Mouse (Mus musculus): ENCODE results near the gene Sptlc2. TPM values are rescaled to one million over a fixed set of nuclear protein-coding genes. Genes with fewer than 3 reads are reported as not detected.

Gene Sptlc2
- polyA plus RNA-seq, 1 experiment from 2014 or later = 69.0 TPM

DNA sequence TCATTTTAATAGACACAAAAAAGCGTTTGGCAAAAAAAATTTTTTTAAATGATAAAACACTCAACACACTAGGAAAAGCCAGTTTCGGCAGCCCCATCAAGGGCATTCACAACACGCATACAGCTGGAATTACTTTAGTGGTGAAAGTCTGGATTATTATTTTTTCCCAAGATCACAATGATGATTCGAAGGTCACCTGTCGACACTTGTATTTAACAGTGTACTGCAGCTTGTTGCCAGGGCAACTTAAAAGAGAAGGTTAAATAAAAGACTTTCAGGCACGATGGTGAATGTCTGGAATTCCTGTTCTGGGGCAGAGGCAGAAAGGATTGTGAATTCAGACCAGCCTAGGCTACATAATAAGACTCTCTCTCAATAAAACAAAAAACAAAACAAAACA is 13.7 kb upstream of the Sptlc2 start:
- Histone ChIP-seq H3K4me3 (replicated peaks; ENCODE audit: low read depth, low read length) (no peak overlapping the region), H3K27me3 (ENCODE audit: control insufficient read depth, insufficient read depth, low read length) (no peaks in the 10 kb centered on the region), H3K27ac (replicated peaks; ENCODE audit: low read depth, low read length) (no peak overlapping the region), H3K4me2 (ENCODE audit: low read length) (no peak overlapping the region), H3K9ac (replicated peaks; ENCODE audit: low read length) (no peak overlapping the region), H3K9me3 (ENCODE audit: control insufficient read depth, low read length) (no peaks in the 10 kb centered on the region), H3K4me1 (ENCODE audit: control insufficient read depth, insufficient read depth, low read length) (no peaks in the 10 kb centered on the region), H3K36me3 (ENCODE audit: control insufficient read depth, insufficient read depth, low read length) (no peaks in the 10 kb centered on the region)
- no peak for ATAC-seq (ENCODE audit: low FRiP score, low TSS enrichment)
- WGBS = 58% methylated on average over 6 of the region's 6 CpGs
- DNase-seq = no peak

DNA sequence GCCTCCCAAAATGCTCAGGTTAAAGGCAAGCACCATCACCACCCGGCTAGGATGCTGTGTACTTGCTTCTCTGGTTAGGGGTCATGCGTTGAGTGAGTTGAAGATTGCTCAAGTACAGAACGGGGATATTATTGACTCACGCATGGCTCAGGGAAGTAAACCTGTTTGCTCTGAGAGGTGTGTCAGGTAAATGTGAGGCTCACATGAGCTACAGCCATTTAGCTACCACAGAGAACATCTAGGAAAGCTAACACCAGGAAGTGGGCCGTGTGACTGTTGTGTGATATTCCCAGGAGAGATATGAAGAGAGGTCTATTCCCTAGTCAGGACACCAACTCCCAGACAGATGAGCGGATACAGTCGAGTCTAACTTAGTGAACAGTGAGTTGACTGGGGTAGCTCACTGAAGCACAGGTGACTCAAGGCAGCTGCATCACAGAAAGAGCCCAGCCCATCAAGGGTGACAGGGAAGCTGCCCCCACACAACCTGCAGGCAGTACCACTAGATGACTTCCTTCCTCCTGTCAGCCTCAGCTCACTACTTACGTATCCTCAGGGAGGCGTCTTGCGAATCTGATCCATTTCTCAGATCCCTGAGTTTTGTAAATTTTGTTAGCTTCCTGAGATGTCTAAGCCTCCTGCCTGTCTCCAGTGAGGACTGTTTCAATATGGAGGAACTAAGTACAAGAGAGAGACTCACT is 11.1 kb upstream of the Sptlc2 start:
- Histone ChIP-seq H3K36me3 (ENCODE audit: control insufficient read depth, insufficient read depth, low read length) (no peaks in the 10 kb centered on the region), H3K4me2 (ENCODE audit: low read length) (no peak overlapping the region), H3K9me3 (ENCODE audit: control insufficient read depth, low read length) (no peaks in the 10 kb centered on the region), H3K27me3 (ENCODE audit: control insufficient read depth, insufficient read depth, low read length) (no peaks in the 10 kb centered on the region), H3K27ac (replicated peaks; ENCODE audit: low read depth, low read length) (no peak overlapping the region), H3K9ac (replicated peaks; ENCODE audit: low read length) (no peak overlapping the region), H3K4me3 (replicated peaks; ENCODE audit: low read depth, low read length) (no peak overlapping the region), H3K4me1 (ENCODE audit: control insufficient read depth, insufficient read depth, low read length) (no peaks in the 10 kb centered on the region)
- WGBS = 93% methylated on average over 10 of the region's 10 CpGs
- ATAC-seq (ENCODE audit: low FRiP score, low TSS enrichment) (no peak), DNase-seq (no peak)

GRCm38 (mm10) chr12:87397811-87398417 is 9.8 kb upstream of the Sptlc2 start:
- WGBS = 82% methylated on average over 4 of the region's 4 CpGs
- ATAC-seq (ENCODE audit: low FRiP score, low TSS enrichment) (no peak), DNase-seq (no peak)
- Histone ChIP-seq H3K9me3 (ENCODE audit: control insufficient read depth, low read length) (no peaks in the 10 kb centered on the region), H3K36me3 (ENCODE audit: control insufficient read depth, insufficient read depth, low read length) (no peaks in the 10 kb centered on the region), H3K27me3 (ENCODE audit: control insufficient read depth, insufficient read depth, low read length) (no peaks in the 10 kb centered on the region), H3K4me1 (ENCODE audit: control insufficient read depth, insufficient read depth, low read length) (no peaks in the 10 kb centered on the region), H3K4me2 (ENCODE audit: low read length) (no peak overlapping the region), H3K27ac (replicated peaks; ENCODE audit: low read depth, low read length) (no peak overlapping the region), H3K4me3 (replicated peaks; ENCODE audit: low read depth, low read length) (no peak overlapping the region), H3K9ac (replicated peaks; ENCODE audit: low read length) (no peak overlapping the region)

DNA sequence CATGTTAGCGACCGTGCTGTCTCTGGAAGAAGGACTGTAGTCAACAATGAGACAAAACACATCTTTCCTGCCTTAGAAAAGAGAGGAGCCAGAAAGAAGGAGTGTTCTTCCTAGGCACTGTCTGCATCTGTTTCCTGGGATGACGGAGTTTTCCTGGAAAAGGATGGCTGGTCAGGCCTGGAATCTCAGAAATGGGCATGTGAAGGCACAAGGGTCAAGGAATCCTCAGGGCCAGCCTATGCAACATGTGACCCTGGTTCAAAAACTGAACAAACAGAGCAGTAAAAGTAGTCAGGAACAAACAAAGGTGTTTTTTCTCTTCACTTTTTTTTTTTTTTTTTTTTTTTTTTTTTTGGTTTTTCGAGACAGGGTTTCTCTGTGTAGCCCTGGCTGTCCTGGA is 9.0 kb upstream of the Sptlc2 start:
- no peak overlapping the region for H3K4me3 ChIP-seq (replicated peaks; ENCODE audit: low read depth, low read length)
- no peak overlapping the region for H3K27ac ChIP-seq (replicated peaks; ENCODE audit: low read depth, low read length)
- ATAC-seq (ENCODE audit: low FRiP score, low TSS enrichment) = no peak
- no peaks in the 10 kb centered on the region for H3K36me3 ChIP-seq (ENCODE audit: control insufficient read depth, insufficient read depth, low read length)
- WGBS = 82% methylated on average over 4 of the region's 4 CpGs
- no peaks in the 10 kb centered on the region for H3K9me3 ChIP-seq (ENCODE audit: control insufficient read depth, low read length)
- no peak overlapping the region for H3K9ac ChIP-seq (replicated peaks; ENCODE audit: low read length)
- no peaks in the 10 kb centered on the region for H3K4me1 ChIP-seq (ENCODE audit: control insufficient read depth, insufficient read depth, low read length)
- no peak for DNase-seq
- no peak overlapping the region for H3K4me2 ChIP-seq (ENCODE audit: low read length)
- no peaks in the 10 kb centered on the region for H3K27me3 ChIP-seq (ENCODE audit: control insufficient read depth, insufficient read depth, low read length)

DNA sequence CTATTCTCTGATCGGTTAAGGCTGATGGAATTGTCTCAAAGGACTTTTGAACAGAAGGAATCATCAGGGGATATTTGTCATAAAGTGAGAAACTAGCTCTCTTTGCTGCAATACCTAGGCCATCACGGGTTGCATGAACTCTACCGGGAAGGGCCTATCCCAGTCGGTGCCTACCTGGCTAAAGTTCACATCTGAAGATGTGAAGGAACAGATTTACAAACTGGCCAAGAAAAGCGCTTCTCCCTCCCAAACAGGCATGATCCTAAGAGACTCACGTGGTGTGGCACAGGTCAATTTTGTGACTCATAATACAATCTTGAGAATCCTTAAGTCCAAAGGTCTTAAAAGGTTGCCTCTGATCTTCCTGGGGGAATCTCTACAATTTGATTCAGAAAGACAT is 6.2 kb upstream of the Sptlc2 start:
- H3K4me3 ChIP-seq (replicated peaks; ENCODE audit: low read depth, low read length) = no peak overlapping the region
- H3K4me2 ChIP-seq (ENCODE audit: low read length) = no peak overlapping the region
- 91% methylated on average over 6 of the region's 6 CpGs for WGBS
- ATAC-seq (ENCODE audit: low FRiP score, low TSS enrichment) (no peak), DNase-seq (no peak)
- H3K36me3 ChIP-seq (ENCODE audit: control insufficient read depth, insufficient read depth, low read length) = no peaks in the 10 kb centered on the region
- no peaks in the 10 kb centered on the region for H3K27me3 ChIP-seq (ENCODE audit: control insufficient read depth, insufficient read depth, low read length)
- no peak overlapping the region for H3K27ac ChIP-seq (replicated peaks; ENCODE audit: low read depth, low read length)
- no peaks in the 10 kb centered on the region for H3K9me3 ChIP-seq (ENCODE audit: control insufficient read depth, low read length)
- H3K4me1 ChIP-seq (ENCODE audit: control insufficient read depth, insufficient read depth, low read length) = no peaks in the 10 kb centered on the region
- H3K9ac ChIP-seq (replicated peaks; ENCODE audit: low read length) = no peak overlapping the region

DNA sequence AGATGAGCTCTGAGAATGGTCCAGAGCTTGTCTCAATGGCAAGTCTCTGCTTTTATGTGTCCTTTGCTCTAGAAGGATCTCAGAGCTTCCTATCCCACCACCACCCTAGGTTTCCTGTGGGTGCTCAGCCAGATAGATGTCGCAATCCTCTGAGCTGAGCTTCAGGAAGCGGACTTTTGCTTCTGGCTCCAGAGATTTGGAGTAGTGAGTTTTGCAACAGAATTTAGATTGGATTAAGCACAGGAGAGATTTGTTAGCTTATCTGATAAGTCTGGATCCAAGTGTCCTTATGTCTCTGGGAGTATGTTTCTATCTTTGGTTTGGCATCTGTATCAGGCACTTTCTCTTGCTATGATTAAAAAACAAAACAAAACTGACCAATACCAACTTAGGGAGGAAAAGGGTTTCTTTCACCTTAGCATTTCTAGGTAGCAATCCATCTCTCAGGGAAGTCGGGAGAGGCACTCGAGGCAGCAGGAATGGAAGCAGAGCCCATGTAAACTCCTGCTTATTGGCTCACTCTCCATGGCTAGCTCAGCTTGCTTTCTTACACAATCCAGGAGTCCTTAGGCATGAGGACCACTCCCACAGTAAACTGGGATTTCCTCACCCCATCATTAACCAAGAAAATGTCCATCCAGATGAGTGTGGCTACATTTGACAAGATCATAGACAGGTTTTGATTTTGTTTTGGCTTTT is 5.4 kb upstream of the Sptlc2 start:
- no peak overlapping the region for H3K9ac ChIP-seq (replicated peaks; ENCODE audit: low read length)
- H3K4me1 ChIP-seq (ENCODE audit: control insufficient read depth, insufficient read depth, low read length) = no peaks in the 10 kb centered on the region
- H3K4me2 ChIP-seq (ENCODE audit: low read length) = no peak overlapping the region
- no peaks in the 10 kb centered on the region for H3K36me3 ChIP-seq (ENCODE audit: control insufficient read depth, insufficient read depth, low read length)
- H3K27me3 ChIP-seq (ENCODE audit: control insufficient read depth, insufficient read depth, low read length) = no peaks in the 10 kb centered on the region
- H3K27ac ChIP-seq (replicated peaks; ENCODE audit: low read depth, low read length) = no peak overlapping the region
- ATAC-seq (ENCODE audit: low FRiP score, low TSS enrichment) = no peak
- no peak overlapping the region for H3K4me3 ChIP-seq (replicated peaks; ENCODE audit: low read depth, low read length)
- 85% methylated on average over 4 of the region's 4 CpGs for WGBS
- no peak for DNase-seq
- H3K9me3 ChIP-seq (ENCODE audit: control insufficient read depth, low read length) = no peaks in the 10 kb centered on the region

GRCm38 (mm10) chr12:87391355-87391754 is 3.2 kb upstream of the Sptlc2 start:
- Histone ChIP-seq H3K4me3 (replicated peaks; ENCODE audit: low read depth, low read length) (no peak overlapping the region), H3K9ac (replicated peaks; ENCODE audit: low read length) (no peak overlapping the region), H3K27ac (replicated peaks; ENCODE audit: low read depth, low read length) (no peak overlapping the region), H3K4me2 (ENCODE audit: low read length) (no peak overlapping the region), H3K9me3 (ENCODE audit: control insufficient read depth, low read length) (no peaks in the 10 kb centered on the region), H3K27me3 (ENCODE audit: control insufficient read depth, insufficient read depth, low read length) (no peaks in the 10 kb centered on the region), H3K4me1 (ENCODE audit: control insufficient read depth, insufficient read depth, low read length) (peaks cover 10% of the 10 kb centered on the region), H3K36me3 (ENCODE audit: control insufficient read depth, insufficient read depth, low read length) (no peaks in the 10 kb centered on the region)
- DNase-seq = no peak
- ATAC-seq (ENCODE audit: low FRiP score, low TSS enrichment) = no peak

GRCm38 (mm10) chr12:87389231-87389630 is 1.1 kb upstream of the Sptlc2 start:
- Histone ChIP-seq H3K9me3 (ENCODE audit: control insufficient read depth, low read length) (no peaks in the 10 kb centered on the region), H3K36me3 (ENCODE audit: control insufficient read depth, insufficient read depth, low read length) (no peaks in the 10 kb centered on the region), H3K27ac (replicated peaks; ENCODE audit: low read depth, low read length) (no peak overlapping the region), H3K4me1 (ENCODE audit: control insufficient read depth, insufficient read depth, low read length) (peaks cover 10% of the 10 kb centered on the region), H3K4me3 (replicated peaks; ENCODE audit: low read depth, low read length) (no peak overlapping the region), H3K4me2 (ENCODE audit: low read length) (peak overlapping the region; percentile 46; the same call in 1 of the 2 replicates), H3K27me3 (ENCODE audit: control insufficient read depth, insufficient read depth, low read length) (no peaks in the 10 kb centered on the region), H3K9ac (replicated peaks; ENCODE audit: low read length) (no peak overlapping the region)
- DNase-seq (no peak), ATAC-seq (ENCODE audit: low FRiP score, low TSS enrichment) (no peak)
- 73% methylated on average over 3 of the region's 3 CpGs for WGBS

All from midbrain, embryonic 14.5 days (tissue).